Mouse (Mus musculus): ENCODE results near the gene Nf2. TPM values are rescaled to one million over a fixed set of nuclear protein-coding genes. Genes with fewer than 3 reads are reported as not detected.

Gene Nf2
- total and polyA plus RNA-seq, 3 experiments: 45.2 to 103 (median 50.7) TPM

- H3K4me3 ChIP-seq (replicated peaks in 1 of 3; ENCODE audit: low read depth in 2 of 3, low read length in 2 of 3, poor library complexity in 1 of 3): no peak overlapping the region
- H3K4me1 ChIP-seq (ENCODE audit: control insufficient read depth in 1 of 2, insufficient read depth in 2 of 2): peaks cover 2 to 64% of the 10 kb centered on the region in 2 experiments; a peak in 3 of 4 replicates
- TF ChIP-seq MEF2A (IDR thresholded peaks at IDR 0.05; ENCODE audit: borderline replicate concordance, low read depth, low read length) (peak; percentile 75; the same call in 1 of the 2 replicates), TBP (conservative IDR thresholded peaks at IDR 0.05; ENCODE audit: low read depth, low read length) (no peak)
- H3K4me2 ChIP-seq (ENCODE audit: insufficient read depth, low read depth, poor library complexity, severe bottlenecking): peak overlapping the region; percentile 79
- no peaks in the 10 kb centered on the region for H3K27me3 ChIP-seq (replicated peaks)
- no peak for DNase-seq (ENCODE audit: extremely low read depth)
- no peaks in the 10 kb centered on the region for H3K9me3 ChIP-seq (replicated peaks; ENCODE audit: low read length)
- in situ Hi-C loops (cut with MboI; ENCODE audit: low pct_ligation_motif_present, low pct_unique_long_range_greater_than_20kb, low sequenced_read_pairs): loop anchor here (10.0 to 25.0 kb wide), 3 partner anchors 333 to 575 kb away; partner anchors contain the start of genes Hormad2 and Lif
- dilution Hi-C loops (cut with MboI; ENCODE audit: extremely low pct_ligation_motif_present, extremely low pct_unique_long_range_greater_than_20kb, low sequenced_read_pairs): no loop called here
- H3K79me2 ChIP-seq (replicated peaks; ENCODE audit: control insufficient read depth, extremely low read depth, insufficient read depth, poor library complexity, severe bottlenecking): peaks cover 38% of the 10 kb centered on the region
- H3K27ac ChIP-seq (ENCODE audit: insufficient read depth, low read depth): no peak overlapping the region; the same call in 1 of the 2 replicates
- peak overlapping the region; percentile 50 for H3K9ac ChIP-seq (ENCODE audit: insufficient read depth, low read depth)
- H3K36me3 ChIP-seq (replicated peaks in 1 of 2; ENCODE audit: control insufficient read depth in 1 of 2, insufficient read depth in 1 of 2, low read length in 1 of 2): peaks cover 0 to 13% of the 10 kb centered on the region in 2 experiments
Observed at GRCm38 (mm10) chr11:4837342-4837741, 12.0 kb downstream of the Nf2 start.

DNA sequence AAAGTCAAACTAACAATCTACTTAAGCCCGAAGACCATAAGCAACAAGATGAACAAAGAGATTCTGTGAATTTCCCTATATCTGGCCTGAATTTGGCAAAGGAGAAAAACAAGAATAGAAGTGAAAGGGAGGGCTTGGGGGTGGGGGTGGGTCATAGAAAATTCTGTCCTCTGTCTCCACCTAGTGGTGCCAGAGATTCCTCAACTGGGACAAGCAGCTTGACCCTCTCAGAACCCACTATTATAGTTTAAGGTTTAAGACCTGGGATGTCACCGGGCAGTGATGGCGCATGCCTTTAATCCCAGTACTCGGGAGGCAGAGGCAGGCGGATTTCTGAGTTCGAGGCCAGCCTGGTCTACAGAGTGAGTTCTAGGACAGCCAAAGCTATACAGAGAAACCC lies 12.6 kb downstream of the Nf2 start:
- peak; percentile 83 for DNase-seq (ENCODE audit: extremely low read depth)
- Histone ChIP-seq H3K27ac (ENCODE audit: insufficient read depth, low read depth) (no peak overlapping the region), H3K79me2 (replicated peaks; ENCODE audit: control insufficient read depth, extremely low read depth, insufficient read depth, poor library complexity, severe bottlenecking) (peaks cover 43% of the 10 kb centered on the region), H3K9ac (ENCODE audit: insufficient read depth, low read depth) (no peak overlapping the region; the same call in 1 of the 2 replicates), H3K9me3 (replicated peaks; ENCODE audit: low read length) (no peaks in the 10 kb centered on the region), H3K27me3 (replicated peaks) (no peaks in the 10 kb centered on the region), H3K4me3 (replicated peaks in 1 of 3; ENCODE audit: low read depth in 2 of 3, low read length in 2 of 3, poor library complexity in 1 of 3) (no peak overlapping the region), H3K4me2 (ENCODE audit: insufficient read depth, low read depth, poor library complexity, severe bottlenecking) (peak overlapping the region; percentile 76), H3K36me3 (replicated peaks in 1 of 2; ENCODE audit: control insufficient read depth in 1 of 2, insufficient read depth in 1 of 2, low read length in 1 of 2) (peaks cover 0 to 13% of the 10 kb centered on the region in 2 experiments), H3K4me1 (ENCODE audit: control insufficient read depth in 1 of 2, insufficient read depth in 2 of 2) (peaks cover 2 to 70% of the 10 kb centered on the region in 2 experiments; a peak in 3 of 4 replicates)
- TF ChIP-seq POLR2A (IDR thresholded peaks at IDR 0.05; ENCODE audit: low read depth, low read length): no peak
- TF ChIP-seq TBP (conservative IDR thresholded peaks at IDR 0.05; ENCODE audit: low read depth, low read length): 0 out of 2 replicates have a peak, but pooled peaks have one; percentile 54
- TF ChIP-seq E2F4 (IDR thresholded peaks at IDR 0.05; ENCODE audit: insufficient replicate concordance, low read depth, low read length): no peak
- TF ChIP-seq CTCF (conservative IDR thresholded peaks at IDR 0.05 in 1 of 2, IDR thresholded peaks at IDR 0.05 in 1 of 2; ENCODE audit: low read depth in 2 of 2, low read length in 2 of 2): peak; percentile 51 to 93
- TF ChIP-seq BHLHE40 (IDR thresholded peaks at IDR 0.05; ENCODE audit: low read depth, low read length): no peak
- TF ChIP-seq MAZ (IDR thresholded peaks at IDR 0.05; ENCODE audit: low read depth, low read length): peak; percentile 88
- no peak for TF ChIP-seq HCFC1 (IDR thresholded peaks at IDR 0.05; ENCODE audit: low read depth, low read length)
- peak; percentile 78 for TF ChIP-seq CHD2 (IDR thresholded peaks at IDR 0.05; ENCODE audit: low read length)
- peak; percentile 33; the same call in 1 of the 2 replicates for TF ChIP-seq ZNF384 (IDR thresholded peaks at IDR 0.05; ENCODE audit: low read depth, low read length)
- peak; percentile 77 for TF ChIP-seq SMC3 (IDR thresholded peaks at IDR 0.05; ENCODE audit: low read depth, low read length)
- peak; percentile 86 for TF ChIP-seq RAD21 (IDR thresholded peaks at IDR 0.05; ENCODE audit: low read depth, low read length)
- TF ChIP-seq IRF4 (IDR thresholded peaks at IDR 0.05; ENCODE audit: low read depth, low read length): peak; percentile 65; the same call in 1 of the 2 replicates
- no peak for TF ChIP-seq RCOR1 (conservative IDR thresholded peaks at IDR 0.05; ENCODE audit: low read depth, low read length)
- TF ChIP-seq ELF1 (IDR thresholded peaks at IDR 0.05; ENCODE audit: low read depth, low read length): 0 out of 2 replicates have a peak, but pooled peaks have one; percentile 29
- in situ Hi-C loops (cut with MboI; ENCODE audit: low pct_ligation_motif_present, low pct_unique_long_range_greater_than_20kb, low sequenced_read_pairs): loop anchor here (10.0 to 25.0 kb wide), 3 partner anchors 332 to 574 kb away; partner anchors contain the start of genes Hormad2 and Lif
- dilution Hi-C loops (cut with MboI; ENCODE audit: extremely low pct_ligation_motif_present, extremely low pct_unique_long_range_greater_than_20kb, low sequenced_read_pairs): no loop called here

All from CH12.LX (cell line).